Mouse (Mus musculus) small intestine, adult 10 weeks (tissue): ENCODE data around the gene Syce1. TPM values are rescaled to one million over a fixed set of nuclear protein-coding genes. Genes with fewer than 3 reads are reported as not detected.

ENCODE experiments used
- polyA plus RNA-seq: library from polyadenylated mRNA; stranded (reverse); fragments of 350-450 nt; fragmentation: Illumina TruSeq; extraction: RNeasy Lipid Tissue Mini Kit (QIAGEN cat#74804); gene quantifications from one replicate; pipeline ENCODE4 v1.2.3, GENCODE M21; 2014; ENCODE audit warnings: low replicate concordance

Syce1 gene
- polyA plus RNA-seq, result not detected

DNA sequence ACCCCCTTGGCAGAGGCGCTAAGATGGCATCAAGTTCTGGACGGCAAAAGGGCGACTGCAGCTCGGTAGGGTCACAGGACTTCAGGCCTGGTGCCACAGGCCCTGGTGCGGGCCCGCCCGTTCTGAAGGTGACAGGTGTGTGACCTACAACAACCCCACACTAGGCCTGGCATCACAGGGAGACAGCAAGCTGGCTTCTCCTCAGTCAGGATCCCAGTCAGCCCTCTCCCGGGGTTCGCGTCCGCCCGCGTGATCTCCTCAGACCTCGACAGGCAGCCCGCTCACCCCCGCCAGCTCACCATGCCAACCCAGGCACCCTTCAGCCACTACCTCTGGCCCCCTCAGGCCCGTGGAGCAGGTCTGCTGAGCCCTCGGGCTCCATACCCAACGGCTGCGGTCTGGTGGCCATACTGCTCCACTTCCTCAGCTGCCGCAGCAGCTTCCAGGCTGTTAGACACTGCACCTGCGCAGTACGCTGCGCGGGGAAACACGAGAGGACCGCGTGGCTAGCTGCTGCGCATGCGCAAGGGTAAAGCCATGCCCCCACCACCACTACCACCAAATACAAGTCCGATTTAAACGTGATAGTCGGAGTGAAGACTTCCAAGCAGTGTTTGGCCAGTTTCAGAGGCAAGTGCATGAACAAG lies at the start of gene Syce1:
Gene Syce1 (minus strand): TSS at position 447 of the 647 bp plus-strand sequence.

DNA sequence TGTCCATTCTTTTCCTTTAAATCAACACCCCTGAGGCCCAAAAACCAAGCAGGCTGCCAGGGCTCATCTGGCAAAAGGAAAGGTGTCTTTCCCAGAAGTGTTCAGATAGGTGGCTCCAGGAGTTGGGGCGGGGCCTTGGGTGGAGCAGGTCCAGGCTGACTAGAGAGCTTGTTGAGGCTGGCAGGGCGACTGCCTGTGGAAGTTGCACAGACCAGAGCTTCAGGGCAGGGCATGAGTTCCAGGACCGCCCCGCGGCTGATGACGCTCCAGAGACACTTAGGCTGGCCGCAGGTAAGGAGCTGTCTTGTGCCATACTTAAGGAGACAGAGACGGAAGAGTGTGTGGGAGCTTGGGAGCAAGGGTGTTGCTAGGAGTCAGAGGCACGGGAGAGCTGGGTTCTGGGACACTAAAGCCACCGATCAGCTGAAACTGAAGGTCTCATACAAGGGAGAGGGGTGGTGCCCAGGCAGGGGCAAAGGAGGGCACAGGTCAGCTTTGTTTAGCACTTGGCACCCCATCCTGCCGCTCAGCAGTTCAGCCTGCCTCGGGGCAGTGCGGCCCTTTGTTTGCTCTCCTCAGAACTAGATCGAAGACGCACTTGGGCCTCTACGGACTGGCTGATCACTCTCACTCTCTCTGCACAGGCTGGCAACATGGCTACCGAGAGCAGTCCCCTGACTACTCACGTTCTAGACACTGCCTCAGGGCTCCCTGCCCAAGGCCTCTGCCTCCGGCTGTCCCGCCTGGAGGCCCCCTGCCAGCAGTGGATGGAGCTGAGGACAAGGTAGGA lies 47.5 kb upstream of the Syce1 start, which contains the start of gene Urah:
Gene Urah (plus strand): TSS at position 51 of the 790 bp plus-strand sequence.

DNA sequence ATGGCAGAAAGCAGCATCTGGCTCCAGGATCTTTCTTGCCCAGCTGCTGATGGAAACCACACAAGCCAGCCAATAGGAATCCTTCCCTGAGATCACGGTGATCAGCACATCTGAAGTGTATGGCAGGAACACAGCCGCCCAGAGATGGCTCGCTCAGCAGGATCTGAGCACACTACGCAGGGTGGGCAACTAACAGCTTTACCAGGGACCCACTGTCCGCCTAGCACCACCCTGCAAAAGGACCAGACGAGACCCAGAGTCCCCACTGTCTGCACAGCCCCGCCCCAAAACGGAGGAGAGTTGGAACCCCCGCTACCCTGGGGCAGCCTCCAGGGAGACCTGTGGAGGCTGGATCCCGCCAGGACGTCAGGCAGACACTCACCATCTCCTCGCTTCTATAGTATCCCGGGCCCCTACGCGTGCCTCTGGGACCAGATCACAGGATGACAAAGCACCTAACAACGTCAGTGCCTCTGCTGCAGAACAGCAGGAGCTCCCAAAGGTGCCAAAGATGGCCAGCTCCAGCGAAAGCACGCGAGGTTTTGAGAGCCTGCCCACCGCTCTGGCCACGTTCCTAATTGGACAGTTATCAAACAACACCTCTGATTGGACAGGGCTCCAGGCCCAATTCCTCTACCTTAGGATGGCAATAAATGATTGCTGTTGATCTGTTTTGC lies 34.1 kb upstream of the Syce1 start, which contains the start of gene Zfp941:
Gene Zfp941 (minus strand): TSS at position 526 of the 677 bp plus-strand sequence.

DNA sequence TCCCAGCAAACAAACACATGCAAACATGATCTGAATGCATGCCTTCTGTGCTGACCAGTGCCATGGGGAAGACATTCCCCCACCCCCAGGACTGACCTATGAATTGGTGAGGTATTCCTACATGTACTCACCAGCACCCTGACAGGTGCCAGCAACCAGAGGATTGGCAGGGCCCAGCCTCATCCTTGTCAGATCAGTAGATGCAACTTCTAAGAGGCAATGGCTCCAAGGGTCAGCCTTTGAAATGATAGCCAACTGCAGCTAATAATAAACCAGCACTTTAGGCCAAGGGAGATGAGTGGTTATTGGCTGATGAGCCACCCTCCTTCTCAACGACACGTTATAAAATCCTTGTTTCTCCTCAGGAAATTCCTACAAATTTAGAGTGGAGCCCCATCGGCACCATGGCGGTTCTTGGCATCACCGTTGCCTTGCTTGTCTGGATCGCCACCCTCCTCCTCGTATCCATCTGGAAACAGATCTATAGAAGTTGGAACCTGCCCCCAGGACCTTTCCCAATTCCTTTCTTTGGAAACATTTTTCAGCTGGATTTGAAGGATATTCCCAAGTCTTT lies 24.1 kb downstream of the Syce1 start, which contains the start of gene Cyp2e1:
Gene Cyp2e1 (plus strand): TSS at position 293 of the 574 bp plus-strand sequence.

Other genes with a start within 250 kb of the Syce1 start
- gene Olfr538, start 220.0 kb downstream of the Syce1 start, polyA plus RNA-seq, result not detected
- not detected for gene Olfr46, start 186.6 kb downstream of the Syce1 start, polyA plus RNA-seq
- gene Olfr61, start 158.9 kb downstream of the Syce1 start, polyA plus RNA-seq, result not detected
- gene Olfr53, start 141.4 kb downstream of the Syce1 start, polyA plus RNA-seq, result not detected
- not detected for gene Olfr539, start 127.9 kb downstream of the Syce1 start, polyA plus RNA-seq
- not detected for gene Olfr45, start 105.9 kb downstream of the Syce1 start, polyA plus RNA-seq
- gene Olfr541, start 90.6 kb downstream of the Syce1 start, polyA plus RNA-seq, result not detected
- gene Cyp2e1, start 24.1 kb downstream of the Syce1 start, polyA plus RNA-seq, result 17.1 TPM
- gene Zfp941, start 34.3 kb upstream of the Syce1 start, polyA plus RNA-seq, result 0.48 TPM
- 11.9 TPM for gene Urah, start 47.2 kb upstream of the Syce1 start, polyA plus RNA-seq
- gene Scgb1c1, start 57.7 kb upstream of the Syce1 start, polyA plus RNA-seq, result not detected
- not detected for gene Odf3, start 60.0 kb upstream of the Syce1 start, polyA plus RNA-seq
- not detected for gene Gm45785, start 68.5 kb upstream of the Syce1 start, polyA plus RNA-seq
- 3.7 TPM for gene Ric8a, start 69.1 kb upstream of the Syce1 start, polyA plus RNA-seq
- gene Bet1l, start 69.7 kb upstream of the Syce1 start, polyA plus RNA-seq, result 0.78 TPM
- 132 TPM for gene Psmd13, start 94.1 kb upstream of the Syce1 start, polyA plus RNA-seq
- 3.8 TPM for gene Sirt3, start 94.5 kb upstream of the Syce1 start, polyA plus RNA-seq
- not detected for gene Cox8b, start 112.6 kb upstream of the Syce1 start, polyA plus RNA-seq
- 23.8 TPM for gene Nlrp6, start 133.1 kb upstream of the Syce1 start, polyA plus RNA-seq
- 0.30 TPM for gene Pgghg, start 153.5 kb upstream of the Syce1 start, polyA plus RNA-seq
- gene Ifitm5, start 162.4 kb upstream of the Syce1 start, polyA plus RNA-seq, result not detected
- gene Gm45717, start 168.1 kb upstream of the Syce1 start, polyA plus RNA-seq, result not detected
- gene Ifitm2, start 168.1 kb upstream of the Syce1 start, polyA plus RNA-seq, result 37.5 TPM
- gene Ifitm1, start 179.4 kb upstream of the Syce1 start, polyA plus RNA-seq, result 3.0 TPM
- gene Ifitm3, start 222.9 kb upstream of the Syce1 start, polyA plus RNA-seq, result 4.3 TPM
- gene Ifitm6, start 230.1 kb upstream of the Syce1 start, polyA plus RNA-seq, result 5.2 TPM
- gene Gm17387, start 241.3 kb upstream of the Syce1 start, polyA plus RNA-seq, result not detected